Mouse (Mus musculus) liver, embryonic 13.5 days (tissue): ENCODE results near the gene Fam13a. TPM values are rescaled to one million over a fixed set of nuclear protein-coding genes. Genes with fewer than 3 reads are reported as not detected.
A peak's percentile ranks its signal among the peaks of the same experiment; 100 is the strongest.

Experiments
- ATAC-seq: fragments of 200-750 bp; cut with Nextera tagmentation; 2 replicates; pipeline ENCODE4 v1.8.0; 2017; ENCODE audit warnings: low read depth, mild to moderate bottlenecking, moderate number of reproducible peaks, moderate library complexity
- DNase-seq: peaks from one replicate; pipeline ENCODE4 v3.0.0; 2022
- H3K27ac ChIP-seq: fragments of 300-500 bp; sonication (generic); 2 replicates; pipeline ENCODE4 v1.5.1; 2015; ENCODE audit warnings: moderate library complexity, mild to moderate bottlenecking, inconsistent platforms
- H3K27me3 ChIP-seq: fragments of 300-500 bp; sonication (generic); 2 replicates; pipeline ENCODE4 v1.6.1; 2015; ENCODE audit warnings: mild to moderate bottlenecking, inconsistent platforms
- H3K36me3 ChIP-seq: fragments of 300-500 bp; sonication (generic); 2 replicates; pipeline ENCODE4 v1.6.1; 2015; ENCODE audit warnings: mild to moderate bottlenecking, inconsistent platforms
- H3K4me1 ChIP-seq: fragments of 300-500 bp; sonication (generic); replicated peaks from 2 replicates; pipeline ENCODE4 v1.6.1; 2015; ENCODE audit warnings: inconsistent platforms
- H3K4me2 ChIP-seq: fragments of 300-500 bp; sonication (generic); 2 replicates; pipeline ENCODE4 v1.6.1; 2015; ENCODE audit warnings: inconsistent platforms, mild to moderate bottlenecking, moderate library complexity
- H3K4me3 ChIP-seq: fragments of 300-500 bp; sonication (generic); replicated peaks from 2 replicates; pipeline ENCODE4 v1.5.1; 2015; ENCODE audit warnings: mild to moderate bottlenecking, inconsistent platforms
- H3K9ac ChIP-seq: fragments of 300-500 bp; sonication (generic); 2 replicates; pipeline ENCODE4 v1.6.1; 2015; ENCODE audit warnings: mild to moderate bottlenecking, inconsistent platforms
- H3K9me3 ChIP-seq: fragments of 300-500 bp; sonication (generic); replicated peaks from 2 replicates; pipeline ENCODE4 v1.6.1; 2016; ENCODE audit warnings: inconsistent platforms
- WGBS: fragments of 180-500 bp; shearing (Covaris S2); methylation state at CpG from one replicate; pipeline ENCODE4 v1.1.7; 2015; ENCODE audit not compliant: insufficient replicate concordance; 5-methylcytosine and 5-hydroxymethylcytosine counted together
- polyA plus RNA-seq: library from polyadenylated mRNA; unstranded; fragments of >200 nt; fragmentation: Nextera tagmentation; extraction: Ambion mirVana; gene quantifications from 2 replicates; pipeline ENCODE4 v1.2.1, GENCODE M21; 2015

The Fam13a gene
- polyA plus RNA-seq, 1 experiment from 2014 or later = 0.75 TPM

GRCm38 (mm10) chr6:59028871-59029270 lies 4.5 kb upstream of the Fam13a start:
- Histone ChIP-seq H3K9me3 (no peaks in the 10 kb centered on the region), H3K4me1 (0 out of 2 replicates have a peak, but pooled peaks cover 2% of the 10 kb centered on the region), H3K4me2 (no peak overlapping the region), H3K36me3 (no peaks in the 10 kb centered on the region), H3K27me3 (no peaks in the 10 kb centered on the region), H3K4me3 (no peak overlapping the region), H3K9ac (no peak overlapping the region), H3K27ac (no peak overlapping the region)
- no peak for DNase-seq
- 49% methylated on average over 2 of the region's 2 CpGs for WGBS
- no peak for ATAC-seq

DNA sequence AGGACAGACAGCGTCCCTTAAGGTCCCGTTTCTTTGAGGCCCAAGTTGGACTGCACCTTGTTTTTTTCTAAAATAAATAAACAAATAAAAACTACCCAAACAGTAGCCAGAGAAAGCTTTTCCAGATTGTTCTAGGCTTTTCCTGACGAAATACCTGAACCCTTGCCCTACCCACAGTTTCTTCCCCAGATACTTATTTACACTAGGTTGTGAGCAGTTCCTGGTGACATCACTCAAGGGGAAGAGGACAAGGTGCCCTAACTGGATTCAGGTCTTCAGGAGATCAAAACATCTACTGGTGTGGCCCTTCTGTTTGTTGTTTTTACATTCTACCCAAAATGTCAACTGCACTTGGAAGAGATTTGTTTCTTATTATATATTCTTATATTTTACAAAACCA lies 457 bp upstream of the Fam13a start:
- Histone ChIP-seq H3K4me1 (0 out of 2 replicates have a peak, but pooled peaks cover 2% of the 10 kb centered on the region), H3K9me3 (no peaks in the 10 kb centered on the region), H3K27ac (no peak overlapping the region), H3K4me2 (peak overlapping the region; percentile 65), H3K36me3 (no peaks in the 10 kb centered on the region), H3K27me3 (no peaks in the 10 kb centered on the region), H3K4me3 (peak overlapping the region; percentile 54; the same call in 1 of the 2 replicates), H3K9ac (no peak overlapping the region)
- WGBS = 27% methylated on average over 3 of the region's 3 CpGs
- DNase-seq (no peak), ATAC-seq (no peak; the same call in 1 of the 2 replicates)

DNA sequence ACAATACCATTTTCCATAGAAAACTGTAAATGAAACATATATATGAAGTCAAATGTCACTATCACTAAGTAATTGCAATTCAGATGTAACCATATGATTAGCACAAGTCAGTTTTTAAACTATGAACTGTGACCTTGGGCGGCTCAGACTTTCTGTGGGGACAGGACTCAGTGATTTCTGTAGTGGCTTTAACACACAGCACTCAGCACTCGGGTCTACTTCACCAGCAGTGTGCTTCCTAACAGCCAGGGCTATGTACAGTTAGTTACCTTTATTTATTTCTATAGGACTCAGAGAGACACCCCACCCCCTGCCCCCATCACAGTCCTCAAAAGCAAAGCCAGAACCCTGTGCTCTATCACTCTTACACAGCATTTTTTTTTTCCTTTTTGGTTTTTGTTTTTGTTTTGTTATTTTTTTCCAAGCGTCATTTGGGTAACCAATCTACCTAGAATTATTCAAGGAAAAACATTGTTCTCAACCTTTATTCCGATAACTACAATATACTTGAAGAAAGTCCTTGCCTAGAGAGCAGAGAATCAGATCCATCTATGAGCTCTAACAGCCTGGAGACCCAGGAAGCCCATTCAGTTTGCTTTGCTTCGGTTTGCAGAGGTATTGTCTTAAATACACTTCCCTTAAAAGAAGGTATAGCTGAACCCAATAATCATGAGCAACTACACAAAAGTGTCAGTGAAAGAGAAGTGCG lies 740 bp downstream of the Fam13a start:
- Histone ChIP-seq H3K9ac (no peak overlapping the region), H3K27me3 (no peaks in the 10 kb centered on the region), H3K4me1 (0 out of 2 replicates have a peak, but pooled peaks cover 2% of the 10 kb centered on the region), H3K4me2 (peak overlapping the region; percentile 65), H3K4me3 (peak overlapping the region; percentile 54), H3K27ac (no peak overlapping the region), H3K9me3 (no peaks in the 10 kb centered on the region), H3K36me3 (no peaks in the 10 kb centered on the region)
- WGBS = 39% methylated on average over 6 of the region's 6 CpGs
- no peak for DNase-seq
- peak; percentile 6; the same call in 1 of the 2 replicates for ATAC-seq

- Histone ChIP-seq H3K4me2 (no peak overlapping the region), H3K27me3 (no peaks in the 10 kb centered on the region), H3K4me1 (0 out of 2 replicates have a peak, but pooled peaks cover 2% of the 10 kb centered on the region), H3K36me3 (no peaks in the 10 kb centered on the region), H3K27ac (no peak overlapping the region), H3K9ac (no peak overlapping the region), H3K9me3 (no peaks in the 10 kb centered on the region), H3K4me3 (no peak overlapping the region)
- no peak for ATAC-seq
- 70% methylated on average over 2 of the region's 2 CpGs for WGBS
- DNase-seq = no peak
Measured at GRCm38 (mm10) chr6:59022621-59023020, 1.7 kb downstream of the Fam13a start.

- no peak overlapping the region for H3K4me3 ChIP-seq
- no peaks in the 10 kb centered on the region for H3K27me3 ChIP-seq
- WGBS = 56% methylated on average over 2 of the region's 2 CpGs
- H3K9ac ChIP-seq = no peak overlapping the region
- no peaks in the 10 kb centered on the region for H3K9me3 ChIP-seq
- no peak overlapping the region for H3K27ac ChIP-seq
- no peak for ATAC-seq
- no peaks in the 10 kb centered on the region for H3K36me3 ChIP-seq
- 0 out of 2 replicates have a peak, but pooled peaks cover 2% of the 10 kb centered on the region for H3K4me1 ChIP-seq
- DNase-seq = no peak
- no peak overlapping the region for H3K4me2 ChIP-seq
Measured at GRCm38 (mm10) chr6:59020346-59020745, 4.0 kb downstream of the Fam13a start.

GRCm38 (mm10) chr6:59019847-59020246 lies 4.5 kb downstream of the Fam13a start:
- no peak for ATAC-seq
- H3K9ac ChIP-seq = no peak overlapping the region
- H3K27me3 ChIP-seq = no peaks in the 10 kb centered on the region
- H3K27ac ChIP-seq = no peak overlapping the region
- H3K4me3 ChIP-seq = no peak overlapping the region
- WGBS = 35% methylated on average over 1 of the region's 1 CpGs
- no peaks in the 10 kb centered on the region for H3K9me3 ChIP-seq
- H3K4me1 ChIP-seq = 0 out of 2 replicates have a peak, but pooled peaks cover 2% of the 10 kb centered on the region
- DNase-seq = no peak
- H3K4me2 ChIP-seq = no peak overlapping the region
- H3K36me3 ChIP-seq = no peaks in the 10 kb centered on the region

GRCm38 (mm10) chr6:59016336-59016832 lies 8.0 kb downstream of the Fam13a start:
- 0 out of 2 replicates have a peak, but pooled peaks have one; percentile 15 for ATAC-seq

DNA sequence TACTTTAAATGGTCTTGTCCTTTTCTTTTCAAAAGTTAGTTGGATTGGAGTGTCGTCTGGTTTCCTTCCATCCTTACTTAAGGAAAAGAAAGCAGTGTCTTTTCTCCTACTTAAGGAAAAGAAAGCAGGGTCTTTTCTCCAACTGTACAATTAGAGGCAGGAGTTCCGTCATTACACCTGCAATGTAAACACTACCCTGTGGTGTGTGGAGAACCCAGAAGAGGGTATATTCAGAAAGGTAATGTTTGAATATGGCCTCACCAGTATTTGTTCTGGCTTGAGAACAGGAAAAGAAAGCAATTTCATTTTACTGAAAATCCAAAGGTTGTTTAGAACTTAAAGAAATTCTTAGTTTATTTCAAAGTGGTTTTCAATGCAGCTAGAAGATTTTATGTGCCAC lies 9.6 kb downstream of the Fam13a start:
- H3K27me3 ChIP-seq = no peaks in the 10 kb centered on the region
- ATAC-seq = no peak
- H3K4me1 ChIP-seq = no peaks in the 10 kb centered on the region
- no peak overlapping the region for H3K4me2 ChIP-seq
- WGBS = 58% methylated on average over 2 of the region's 2 CpGs
- H3K9me3 ChIP-seq = no peaks in the 10 kb centered on the region
- H3K9ac ChIP-seq = no peak overlapping the region
- H3K36me3 ChIP-seq = no peaks in the 10 kb centered on the region
- no peak overlapping the region for H3K27ac ChIP-seq
- no peak for DNase-seq
- no peak overlapping the region for H3K4me3 ChIP-seq

More at GRCm38 (mm10) chr6:59016336-59016832, 8.0 kb downstream of the Fam13a start:
- H3K36me3 ChIP-seq = no peaks in the 10 kb centered on the region
- no peak overlapping the region for H3K4me2 ChIP-seq
- H3K27me3 ChIP-seq = no peaks in the 10 kb centered on the region
- H3K9ac ChIP-seq = no peak overlapping the region
- no peaks in the 10 kb centered on the region for H3K4me1 ChIP-seq
- DNase-seq = no peak
- no peak overlapping the region for H3K27ac ChIP-seq
- H3K4me3 ChIP-seq = no peak overlapping the region
- 43% methylated on average over 1 of the region's 1 CpGs for WGBS
- no peaks in the 10 kb centered on the region for H3K9me3 ChIP-seq

GRCm38 (mm10) chr6:59014088-59014759 lies 10.1 kb downstream of the Fam13a start:
- no peaks in the 10 kb centered on the region for H3K36me3 ChIP-seq
- H3K4me1 ChIP-seq = no peaks in the 10 kb centered on the region
- H3K27me3 ChIP-seq = no peaks in the 10 kb centered on the region
- 67% methylated on average over 8 of the region's 8 CpGs for WGBS
- DNase-seq = no peak
- H3K27ac ChIP-seq = no peak overlapping the region
- no peak overlapping the region for H3K9ac ChIP-seq
- no peak for ATAC-seq
- H3K4me3 ChIP-seq = no peak overlapping the region
- H3K4me2 ChIP-seq = no peak overlapping the region
- no peaks in the 10 kb centered on the region for H3K9me3 ChIP-seq

- 68% methylated on average over 3 of the region's 3 CpGs for WGBS
- H3K4me1 ChIP-seq = no peaks in the 10 kb centered on the region
- no peak overlapping the region for H3K9ac ChIP-seq
- no peak overlapping the region for H3K4me2 ChIP-seq
- H3K27ac ChIP-seq = no peak overlapping the region
- H3K27me3 ChIP-seq = no peaks in the 10 kb centered on the region
- ATAC-seq (no peak), DNase-seq (no peak)
- H3K9me3 ChIP-seq = no peaks in the 10 kb centered on the region
- no peak overlapping the region for H3K4me3 ChIP-seq
- H3K36me3 ChIP-seq = no peaks in the 10 kb centered on the region
Measured at GRCm38 (mm10) chr6:59010792-59011191, 13.6 kb downstream of the Fam13a start.

- no peak for ATAC-seq
Measured at GRCm38 (mm10) chr6:59004630-59005029, 19.7 kb downstream of the Fam13a start.

More at GRCm38 (mm10) chr6:59004630-59005029, 19.7 kb downstream of the Fam13a start:
- Histone ChIP-seq H3K27ac (no peak overlapping the region), H3K4me2 (no peak overlapping the region), H3K9ac (no peak overlapping the region), H3K4me1 (no peaks in the 10 kb centered on the region), H3K9me3 (no peaks in the 10 kb centered on the region), H3K27me3 (no peaks in the 10 kb centered on the region), H3K36me3 (no peaks in the 10 kb centered on the region), H3K4me3 (no peak overlapping the region)
- DNase-seq = no peak
- WGBS = 77% methylated on average over 5 of the region's 5 CpGs
